Mouse (Mus musculus) right cerebral cortex, postnatal 10 days (tissue): ENCODE results near the gene Sox9.

Experiments
- DNase-seq, 2 experiments: peaks; one replicate each; pipeline ENCODE4 v3.0.0; 2021; ENCODE audit warnings: low spot score in 2 of 2

Sox9 gene

DNA sequence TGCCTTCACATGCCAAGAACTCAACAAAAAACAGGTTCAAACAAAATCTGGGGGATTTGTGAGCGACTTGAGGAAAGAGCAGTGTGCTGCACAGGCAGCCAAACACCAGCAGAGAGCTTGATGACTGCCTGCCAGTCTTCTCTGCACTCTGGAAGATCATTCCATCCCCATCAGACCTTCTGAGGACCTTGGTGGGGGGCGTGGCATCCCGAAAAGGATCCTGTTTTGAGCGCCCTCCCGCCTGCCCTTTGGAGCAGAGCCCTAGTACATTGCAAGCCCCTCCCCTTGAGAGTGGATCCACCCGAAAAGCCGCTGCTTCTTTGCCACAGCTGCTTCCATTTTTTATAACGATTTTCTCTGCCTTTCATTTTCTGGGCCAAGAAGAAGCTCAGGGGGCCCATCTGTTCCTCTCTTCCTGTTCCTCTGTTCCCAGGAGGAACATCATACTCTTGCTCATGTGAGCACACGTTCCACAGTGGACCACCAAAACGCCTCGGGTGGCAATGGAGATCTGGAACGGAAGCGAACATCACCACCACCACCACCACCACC, 16.9 kb downstream of the Sox9 start:
- no peak for DNase-seq

DNA sequence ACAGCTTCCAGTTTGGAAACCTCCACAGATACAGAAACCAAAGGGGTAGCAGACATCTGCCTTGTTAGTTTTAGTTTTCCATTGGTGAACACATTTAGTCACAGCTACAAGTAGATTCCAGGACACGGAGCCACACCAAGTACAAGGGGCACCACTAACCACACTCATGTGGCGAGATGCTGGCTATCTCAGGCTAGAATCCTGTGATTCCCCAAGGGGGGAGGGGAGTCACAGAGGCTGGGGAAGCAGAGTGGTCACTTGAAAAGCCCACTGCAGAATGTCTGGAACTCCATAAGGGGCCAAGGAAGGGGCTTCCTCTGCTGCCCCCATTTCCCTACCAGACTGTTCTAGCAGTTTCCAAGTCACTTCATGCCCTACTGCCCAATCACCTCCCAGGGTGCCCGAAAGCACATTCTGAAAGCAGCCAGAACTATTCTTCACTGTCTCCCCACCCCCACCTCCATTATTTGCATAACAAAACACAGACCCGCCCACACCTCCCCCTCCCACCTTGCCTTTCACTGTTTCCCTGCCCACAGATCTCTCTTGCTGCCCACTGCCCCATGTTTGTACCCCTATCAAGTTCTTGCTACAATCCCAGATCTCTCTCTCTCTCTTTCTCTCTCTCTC, 19.3 kb downstream of the Sox9 start:
- no peak for DNase-seq

DNA sequence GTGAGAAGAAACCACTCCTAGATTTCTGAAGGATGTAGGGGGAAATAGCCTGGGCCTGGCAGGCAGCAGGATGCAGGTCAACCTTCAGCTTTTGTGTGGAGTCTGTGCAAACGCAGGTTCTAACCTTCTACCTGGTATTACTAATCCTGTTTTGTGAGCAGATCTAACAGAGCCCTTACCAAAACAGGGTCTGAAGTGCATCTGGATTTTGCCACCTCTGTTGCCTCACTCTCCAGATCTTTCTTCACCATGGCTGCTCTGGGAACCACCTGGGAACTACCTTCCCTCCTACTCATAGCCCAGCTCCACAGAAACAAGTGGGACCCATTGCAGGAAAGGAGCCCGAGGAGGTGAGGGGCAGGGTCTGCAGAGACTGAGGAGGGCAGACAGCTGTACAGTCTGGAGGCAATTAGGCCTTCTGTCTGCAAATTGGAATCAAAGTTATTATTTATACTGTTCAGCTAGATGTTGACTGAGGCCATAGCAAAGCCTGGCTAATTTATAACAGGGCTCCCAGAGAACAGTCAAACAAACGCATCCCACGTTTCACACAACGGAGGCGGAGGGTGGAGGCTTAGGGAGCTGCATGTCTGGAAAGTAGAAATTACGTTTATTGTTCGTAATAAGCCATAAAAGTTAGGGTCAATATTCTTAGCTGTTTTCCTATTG, 25.9 kb downstream of the Sox9 start:
- DNase-seq: no peak

DNA sequence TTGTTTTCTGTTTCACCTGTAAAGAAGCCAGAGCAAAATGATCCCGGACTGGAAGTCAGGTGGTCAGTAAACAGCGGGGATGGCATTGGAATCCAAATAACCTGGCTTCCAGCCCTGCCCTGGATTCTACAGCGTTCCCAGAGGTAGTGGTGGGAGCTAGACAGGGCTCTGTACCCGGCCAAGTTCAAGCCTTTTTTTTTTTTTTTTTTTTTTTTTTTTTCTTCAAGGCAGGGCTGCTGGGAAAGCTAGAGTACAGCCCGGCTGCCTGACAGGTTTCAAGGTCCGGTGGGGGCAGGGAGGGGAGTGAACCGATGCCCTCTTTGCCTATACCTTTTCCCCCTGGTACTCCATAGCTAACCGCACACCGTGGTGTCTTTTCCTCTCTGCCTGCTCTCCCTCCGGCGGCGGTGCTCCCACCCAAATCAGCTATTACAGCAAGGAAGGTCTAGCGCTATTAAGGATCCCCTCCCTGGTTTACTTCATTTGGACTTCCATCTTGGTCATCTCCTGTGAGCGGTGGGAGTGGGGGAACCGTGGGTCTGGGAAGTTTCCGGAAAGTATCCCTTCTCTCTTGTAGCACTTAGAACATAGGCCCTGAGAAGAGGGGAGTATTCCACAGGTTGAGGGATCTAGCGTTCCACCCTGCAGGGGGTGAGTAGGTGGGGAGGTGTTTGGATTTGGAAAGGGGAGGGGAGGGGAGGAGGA, 28.6 kb downstream of the Sox9 start:
- DNase-seq: peak; percentile 73 to 74

DNA sequence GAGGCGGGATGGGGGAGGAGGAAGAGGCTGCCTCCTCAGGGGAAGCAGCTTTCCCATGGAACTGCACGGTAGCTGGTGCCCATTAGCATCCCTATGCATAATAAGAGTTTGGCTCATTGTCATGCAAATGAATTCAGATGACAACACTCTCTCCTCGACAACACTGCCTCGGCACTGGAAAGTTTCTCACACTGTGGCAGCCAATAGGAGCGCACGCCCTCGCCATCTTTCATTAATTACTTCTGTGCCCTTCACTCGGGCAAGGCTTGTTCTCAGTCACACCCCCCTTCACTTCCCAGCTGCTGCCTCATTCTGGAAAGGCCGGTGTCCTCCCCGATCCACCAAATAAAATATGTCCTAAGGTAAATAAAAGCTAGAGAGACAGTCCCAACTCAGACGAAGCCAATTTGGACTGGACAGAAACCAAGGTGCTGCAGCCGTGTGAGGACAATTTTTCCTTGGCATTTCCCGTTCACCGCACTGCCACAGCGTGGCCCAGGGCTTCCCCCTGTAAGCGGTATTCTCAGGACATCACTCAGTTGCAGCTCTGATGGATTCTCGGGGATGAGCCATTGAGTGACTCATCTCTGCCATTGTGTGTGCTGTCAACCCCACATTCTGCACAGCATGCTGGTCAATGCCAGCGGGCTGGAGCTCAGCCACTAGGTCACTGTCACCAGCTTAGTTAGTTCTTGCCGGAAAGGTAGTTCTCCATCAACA, 29.3 kb downstream of the Sox9 start:
- DNase-seq: peak; percentile 77 to 89

DNA sequence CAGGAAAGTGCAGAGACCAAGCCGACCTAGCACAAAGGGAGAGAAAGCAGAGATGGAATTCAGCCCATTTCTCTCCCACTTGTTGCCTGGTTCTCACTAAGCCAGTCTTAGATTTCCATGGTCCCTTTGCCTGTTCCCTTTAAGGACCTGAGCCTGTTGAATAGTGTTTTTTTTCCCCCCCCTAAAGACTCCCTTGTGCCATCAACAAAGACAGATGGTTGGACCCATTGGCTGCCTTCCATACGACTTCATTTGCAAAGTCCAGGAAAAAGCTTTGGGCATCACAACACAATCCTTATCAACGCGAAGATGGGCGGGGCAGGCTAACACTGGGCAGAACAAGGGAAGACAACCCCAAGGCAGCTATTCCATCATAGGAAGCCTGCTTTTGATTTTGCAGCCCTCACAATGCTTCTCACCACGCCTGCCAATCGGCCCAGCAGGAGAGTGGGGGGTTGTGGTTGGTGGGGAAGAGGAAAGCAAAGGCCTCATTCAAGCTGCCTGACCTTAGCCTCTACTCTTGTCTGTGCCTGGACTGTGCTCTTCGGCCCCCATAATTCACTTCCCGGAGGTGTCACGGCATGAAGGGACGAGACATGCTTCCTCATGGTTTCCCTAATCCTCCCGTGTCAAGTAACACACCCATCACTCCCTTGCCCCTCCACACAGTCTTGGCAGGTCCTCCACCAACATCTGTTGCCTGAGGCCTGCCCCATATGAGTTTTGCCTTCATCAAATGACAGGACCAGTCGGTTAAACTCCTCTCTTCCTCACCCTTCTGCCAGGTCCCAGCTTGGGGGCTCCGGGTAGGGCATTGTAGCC, 36.0 kb downstream of the Sox9 start:
- peak; percentile 30 to 44 for DNase-seq

DNA sequence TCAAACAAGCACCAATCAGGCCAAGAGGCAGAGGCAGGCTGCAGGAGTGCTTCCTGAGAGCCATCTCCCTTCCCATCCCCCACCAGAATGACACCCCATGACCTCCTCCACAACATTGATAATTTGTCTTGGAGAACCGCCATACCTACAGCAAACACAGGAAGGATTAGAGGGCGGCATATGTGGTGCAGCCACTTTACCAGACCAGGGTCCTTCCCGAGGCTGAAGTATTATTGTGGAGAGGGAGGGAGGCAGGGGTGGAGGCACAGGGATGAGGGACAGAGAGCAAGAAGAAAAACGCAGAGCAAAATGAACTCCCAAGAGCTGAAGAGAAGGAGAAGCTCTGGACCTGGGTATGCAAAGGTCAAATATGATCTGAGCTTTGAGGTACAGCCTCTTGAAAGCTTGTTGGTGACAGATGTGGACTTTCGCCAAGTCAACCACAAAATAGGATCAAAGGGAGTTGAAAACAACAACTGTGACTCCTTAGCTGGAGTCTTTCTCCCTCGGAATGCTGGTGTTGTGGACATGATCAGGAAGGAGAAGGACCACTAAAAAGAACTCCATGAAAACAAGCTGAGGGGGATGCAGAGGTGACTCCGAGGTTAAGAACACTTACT, 36.7 kb downstream of the Sox9 start:
- no peak for DNase-seq

DNA sequence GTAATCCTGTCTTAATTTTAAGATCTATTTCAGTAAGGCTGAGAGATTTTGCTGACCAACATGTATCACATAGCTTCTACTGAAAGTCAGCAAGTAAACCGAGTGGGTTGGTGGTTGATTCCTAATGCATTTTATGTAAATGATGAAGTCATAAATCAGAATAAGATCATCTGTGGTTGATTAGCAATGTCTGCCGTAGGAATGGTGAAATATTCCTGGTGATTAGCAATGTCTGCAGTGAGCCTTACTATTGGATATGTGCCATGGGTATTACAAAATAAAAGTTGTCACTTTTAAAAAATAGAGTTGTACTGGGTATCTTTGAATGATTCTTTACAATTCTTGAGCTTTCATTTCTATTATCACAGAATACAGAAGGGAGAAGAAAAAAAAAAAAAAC, 39.5 kb downstream of the Sox9 start:
- no peak for DNase-seq

DNA sequence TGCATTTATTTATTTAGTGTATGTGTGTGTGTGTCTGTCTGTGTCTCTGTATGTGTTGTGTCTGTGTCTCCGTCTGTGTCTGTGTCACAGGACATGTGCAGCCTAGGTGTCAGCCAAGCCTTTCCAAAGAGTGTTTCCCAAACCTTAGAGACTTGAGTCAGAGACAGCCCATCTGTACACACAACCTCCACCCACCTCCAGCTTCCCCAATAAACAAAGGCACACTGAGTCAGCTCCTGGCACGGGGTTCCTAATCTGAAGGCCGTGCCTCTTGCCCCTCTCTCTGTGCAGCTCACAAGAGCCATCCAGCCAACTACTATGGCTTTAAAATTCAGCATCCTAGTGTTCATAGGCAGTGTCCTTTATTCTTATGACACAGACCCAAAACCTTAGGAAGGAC, 42.1 kb downstream of the Sox9 start:
- no peak for DNase-seq

DNA sequence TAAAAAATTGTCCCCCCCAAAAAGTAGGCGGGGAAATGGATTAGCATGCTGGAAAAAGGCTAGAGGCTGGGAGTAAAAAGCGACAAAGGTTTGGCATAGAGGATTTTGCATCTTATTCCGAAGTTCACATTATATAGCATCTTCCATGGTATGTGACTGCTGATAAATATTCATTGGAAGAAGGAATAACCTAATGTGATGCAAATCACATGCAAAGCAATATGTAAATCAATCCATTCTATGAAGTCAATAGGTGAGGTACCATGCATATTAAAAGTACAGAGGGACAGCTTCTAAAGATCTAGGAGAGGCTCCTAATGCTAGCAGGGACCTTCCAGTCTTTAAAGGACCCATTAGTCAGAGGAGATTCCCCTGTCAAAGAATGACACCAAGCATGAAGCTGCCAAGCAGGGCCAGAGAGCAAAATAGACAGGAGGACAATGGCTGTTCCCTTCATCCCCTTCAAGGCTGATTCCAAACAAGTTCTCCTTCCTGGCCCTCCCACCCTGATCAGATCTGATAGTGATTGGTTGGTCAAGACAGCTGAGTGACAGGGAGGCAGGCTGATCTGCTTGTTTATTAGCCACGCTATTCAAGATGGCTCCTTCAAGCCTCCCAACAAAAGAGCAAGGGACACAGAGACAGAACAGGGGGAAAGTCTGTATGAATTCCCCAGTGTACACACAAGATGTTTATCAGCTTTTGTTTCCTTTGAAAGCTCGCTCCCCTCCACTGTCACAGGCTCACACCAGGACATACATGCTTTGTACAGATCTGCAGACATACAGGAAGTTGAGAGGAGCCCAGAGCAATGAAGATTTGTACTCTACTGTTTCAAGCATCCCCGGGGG, 44.4 kb downstream of the Sox9 start:
- DNase-seq: no peak

DNA sequence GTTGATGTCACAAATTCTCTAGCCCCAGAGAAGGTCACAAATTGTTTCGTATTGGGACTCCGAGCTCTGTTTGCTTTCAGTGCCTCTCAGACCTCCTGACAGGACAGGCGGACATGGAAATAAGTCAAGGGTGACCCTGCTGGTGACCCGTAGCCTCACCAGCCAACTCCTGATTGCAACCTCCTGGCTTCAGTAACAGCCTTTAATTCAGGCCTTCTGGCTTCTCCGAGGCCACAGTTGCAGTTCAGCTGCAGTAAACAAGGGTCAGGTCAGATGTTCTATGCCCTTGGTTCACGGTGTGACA, 45.0 kb downstream of the Sox9 start:
- DNase-seq: no peak

DNA sequence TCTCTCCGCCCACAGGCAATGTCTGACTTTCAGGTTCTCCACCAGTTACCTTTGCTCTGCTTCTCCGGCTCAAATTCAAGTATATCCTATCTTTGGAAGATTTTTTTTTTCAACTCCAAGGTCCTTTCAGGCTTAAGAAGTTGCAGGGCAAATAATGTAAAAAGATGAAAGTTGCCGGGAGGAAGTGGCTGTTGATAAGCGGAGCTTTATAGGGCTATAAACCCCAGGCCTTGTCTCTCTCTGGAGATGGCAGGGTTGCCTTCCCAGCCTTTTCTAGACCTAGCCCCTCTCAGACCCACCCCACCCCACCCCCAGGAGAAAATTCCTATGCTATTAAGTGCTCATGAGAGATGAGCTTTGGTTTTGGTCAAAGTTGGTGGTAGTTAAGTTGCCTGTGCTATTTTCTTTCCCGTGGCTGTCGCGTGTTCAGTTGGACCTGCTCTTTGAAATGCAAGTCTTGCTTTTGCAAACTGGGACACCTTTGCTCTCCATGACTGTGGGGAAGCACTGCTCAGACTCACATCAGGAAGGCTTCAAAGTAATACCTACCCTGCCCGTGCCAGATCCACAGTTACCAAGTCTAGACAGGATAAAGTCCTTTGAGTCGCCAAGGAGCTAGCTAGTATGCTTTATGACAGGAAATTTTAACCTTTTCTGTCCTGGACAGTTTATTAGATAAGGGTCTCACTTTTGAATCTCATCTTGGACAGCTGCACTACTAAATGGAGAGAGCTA, 46.7 kb downstream of the Sox9 start:
- no peak for DNase-seq

DNA sequence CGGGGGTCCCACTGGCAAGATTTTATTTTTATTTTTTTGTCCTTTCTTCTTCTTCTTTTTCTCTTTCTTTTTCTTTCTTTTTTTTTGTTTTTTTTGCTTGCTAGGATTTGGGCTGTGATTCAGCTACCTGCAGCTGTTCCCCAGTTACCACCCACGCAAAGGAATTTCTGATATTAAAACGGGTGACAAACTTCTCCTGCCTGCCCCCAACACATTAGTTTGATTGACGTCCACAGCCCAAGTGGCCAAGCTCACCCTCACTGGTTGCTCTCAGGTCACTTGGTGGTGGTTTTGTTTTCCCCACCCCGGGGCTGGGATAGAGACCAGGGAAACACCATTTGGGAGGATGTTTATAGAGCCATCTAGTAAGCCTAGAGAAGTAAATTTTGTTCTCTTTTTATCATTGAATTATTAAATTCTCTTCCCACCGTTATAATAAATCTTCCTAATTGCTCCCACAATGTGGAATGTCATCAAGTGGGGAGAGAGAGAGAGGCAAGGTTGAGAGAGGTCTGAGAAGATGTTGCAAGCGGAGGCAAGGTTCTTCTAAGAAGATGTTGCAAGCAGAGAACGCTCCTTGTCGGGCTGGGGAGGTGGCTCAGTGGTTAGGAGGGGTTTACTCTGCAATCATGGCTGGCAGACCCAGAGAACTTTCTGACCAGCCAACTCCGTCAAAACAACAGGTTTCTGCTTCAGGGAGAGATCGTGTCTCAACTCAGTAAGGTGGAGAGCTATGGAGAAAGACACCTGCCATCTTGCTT, 52.4 kb downstream of the Sox9 start:
- no peak for DNase-seq

DNA sequence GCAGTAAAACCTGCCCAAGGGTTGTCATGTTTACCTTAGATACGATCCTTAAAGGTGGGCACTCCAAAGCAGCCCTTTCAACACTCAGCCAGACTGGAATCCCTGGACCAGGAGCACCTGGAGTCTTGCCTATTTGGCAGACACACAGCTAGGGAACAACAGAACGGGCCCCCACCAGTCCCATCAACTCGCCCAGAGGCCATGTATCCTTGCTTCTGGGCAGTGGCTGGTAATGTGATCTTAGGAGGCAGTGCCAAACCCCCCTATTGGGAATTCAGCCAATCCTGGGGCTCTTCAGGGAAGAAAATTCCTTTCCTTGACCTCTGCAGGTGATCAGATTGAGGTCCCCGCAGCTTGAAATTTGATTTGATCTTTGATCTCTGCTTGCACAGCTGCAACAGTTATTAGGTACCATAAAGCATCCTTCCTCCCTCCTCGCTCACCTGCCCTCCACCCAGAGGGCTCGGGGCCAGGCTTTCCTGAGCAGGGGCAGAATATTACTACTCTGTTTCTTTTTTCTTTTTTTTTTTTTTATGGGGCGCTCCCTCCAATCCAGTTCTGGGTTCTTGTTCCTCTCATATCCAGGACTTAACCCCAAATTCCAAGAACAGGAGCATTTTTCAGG, 53.6 kb downstream of the Sox9 start:
- DNase-seq: no peak
